Comparison of ENCODE assay signal across 12 mouse cellular contexts in genomic region chr4:126332358-126332757, GRCm38 (mm10). TPM values are rescaled to one million over a fixed set of nuclear protein-coding genes. Genes with fewer than 3 reads are reported as not detected.
DNase-seq lines count a peak whose midpoint lies in the region; ATAC-seq and TF ChIP-seq lines count a peak whose summit lies in the region.
"Had no signal": no experiment of that assay in that cellular context is flagged by ENCODE, and none has a peak within 500 bp of the region (broad histone marks: within the 10 kb centered on the region; RNA-seq: fewer than 3 reads in every experiment).

No protein-coding gene starts in this region.

- no peak overlapping the region for H3K4me3 ChIP-seq in hindbrain, postnatal 0 days (ENCODE audit: low read length)
- H3K4me3 ChIP-seq in hindbrain, embryonic 14.5 days (replicated peaks; ENCODE audit: low read length): no peak overlapping the region
- H3K4me3 ChIP-seq in thymus, adult 2 months (ENCODE audit: control insufficient read depth, insufficient read depth, low read length): no peak overlapping the region
- H3K4me3 ChIP-seq: embryonic facial prominence, embryonic 10.5 days had no signal

- H3K27me3 ChIP-seq in hindbrain, postnatal 0 days (ENCODE audit: insufficient read depth, low read length): no peaks in the 10 kb centered on the region
- H3K27me3 ChIP-seq in hindbrain, embryonic 14.5 days (ENCODE audit: control insufficient read depth, insufficient read depth, low read length): no peaks in the 10 kb centered on the region
- no peaks in the 10 kb centered on the region for H3K27me3 ChIP-seq in thymus, adult 2 months (ENCODE audit: control insufficient read depth, insufficient read depth, low read length)

- WGBS in hindbrain, postnatal 0 days: 52% methylated on average over 3 of the region's 3 CpGs
- 56% methylated on average over 3 of the region's 3 CpGs for WGBS in hindbrain, embryonic 14.5 days
- WGBS in thymus, adult 2 months: 69% methylated on average over 3 of the region's 3 CpGs

- H3K9me3 ChIP-seq in hindbrain, postnatal 0 days (ENCODE audit: low read length): no peaks in the 10 kb centered on the region
- no peaks in the 10 kb centered on the region for H3K9me3 ChIP-seq in hindbrain, embryonic 14.5 days (ENCODE audit: control insufficient read depth, low read length)
- H3K9me3 ChIP-seq: embryonic facial prominence, embryonic 10.5 days had no signal

- TF ChIP-seq CTCF in hindbrain, postnatal 0 days (IDR thresholded peaks at IDR 0.05; ENCODE audit: low read depth): peak; percentile 52
- no peak for TF ChIP-seq CTCF in thymus, adult 2 months (IDR thresholded peaks at IDR 0.05; ENCODE audit: borderline replicate concordance, control insufficient read depth, extremely low read depth, insufficient read depth, low read length, poor library complexity)

- H3K9ac ChIP-seq in hindbrain, postnatal 0 days (replicated peaks; ENCODE audit: low read length): no peak overlapping the region
- no peak overlapping the region for H3K9ac ChIP-seq in hindbrain, embryonic 14.5 days

- H3K36me3 ChIP-seq in hindbrain, postnatal 0 days (ENCODE audit: insufficient read depth, low read length): 0 out of 2 replicates have a peak, but pooled peaks cover 3% of the 10 kb centered on the region
- no peaks in the 10 kb centered on the region; the same call in 1 of the 2 replicates for H3K36me3 ChIP-seq in hindbrain, embryonic 14.5 days (replicated peaks; ENCODE audit: control insufficient read depth, insufficient read depth)
- no peaks in the 10 kb centered on the region for H3K36me3 ChIP-seq in thymus, adult 2 months (ENCODE audit: control insufficient read depth, insufficient read depth, low read length)
- H3K36me3 ChIP-seq: embryonic facial prominence, embryonic 10.5 days had no signal

- no peak for ATAC-seq in hindbrain, postnatal 0 days
- ATAC-seq in hindbrain, embryonic 14.5 days (ENCODE audit: low FRiP score): no peak
- ATAC-seq: activated CD4-positive, CD25-positive, alpha-beta regulatory T cell, adult 4 months had no signal

- H3K4me2 ChIP-seq in hindbrain, postnatal 0 days (ENCODE audit: low read depth, low read length): no peak overlapping the region
- no peak overlapping the region for H3K4me2 ChIP-seq in hindbrain, embryonic 14.5 days (replicated peaks)

- H3K4me1 ChIP-seq in hindbrain, postnatal 0 days (ENCODE audit: insufficient read depth, low read length): no peaks in the 10 kb centered on the region
- no peaks in the 10 kb centered on the region for H3K4me1 ChIP-seq in hindbrain, embryonic 14.5 days (replicated peaks; ENCODE audit: control insufficient read depth, insufficient read depth, low read length)
- H3K4me1 ChIP-seq in thymus, adult 2 months (replicated peaks; ENCODE audit: control insufficient read depth, insufficient read depth, low read length): no peaks in the 10 kb centered on the region
- H3K4me1 ChIP-seq: embryonic facial prominence, embryonic 10.5 days had no signal

- DNase-seq in hindbrain, postnatal 0 days (ENCODE audit: low spot score): no peak
- no peak for DNase-seq in hindbrain, embryonic 14.5 days (ENCODE audit: low spot score)
- peak; percentile 19 for DNase-seq in thymus, adult 2 months
- no peak for DNase-seq in thymus, postnatal 10 days (ENCODE audit: low spot score in 2 of 2)
- DNase-seq in c-Kit-positive CD71-negative TER-119-negative erythroid progenitor cells, embryonic 14.5 days (ENCODE audit: low read depth): peak; percentile 47
- peak; percentile 34 for DNase-seq in thymus, postnatal 25 days
- DNase-seq in spleen, adult 18-20 months: no peak
- no peak for DNase-seq in spleen, adult 12 weeks (ENCODE audit: low spot score)
- DNase-seq: layer of hippocampus, adult 9-11 months had no signal

- TF ChIP-seq POLR2A in thymus, adult 2 months (IDR thresholded peaks at IDR 0.05; ENCODE audit: control insufficient read depth, extremely low read depth, insufficient read depth, low read length, poor library complexity): no peak

- H3K27ac ChIP-seq in hindbrain, postnatal 0 days: no peak overlapping the region
- H3K27ac ChIP-seq in hindbrain, embryonic 14.5 days: no peak overlapping the region
- no peak overlapping the region for H3K27ac ChIP-seq in thymus, adult 2 months (ENCODE audit: control insufficient read depth, insufficient read depth, low read length)
- H3K27ac ChIP-seq: embryonic facial prominence, embryonic 10.5 days; macrophage had no signal

RNA-seq across cellular contexts. Expression of gene Tekt2, which starts 6.9 kb away (rescaled TPM):
- 2.9 and 25.7 TPM in 2 replicates for total RNA-seq in hindbrain, postnatal 0 days (2014; rRNA removed)
- polyA plus RNA-seq in hindbrain, postnatal 0 days (2015; fragmentation: Nextera tagmentation; extraction: Ambion mirVana): 16.3 and 17.3 TPM in 2 replicates
- 7.2 and 8.2 TPM in 2 replicates for polyA plus RNA-seq in hindbrain, embryonic 14.5 days (2014; fragmentation: Nextera tagmentation; extraction: Ambion mirVana)
- 0.83 and 1.4 TPM in 2 replicates for polyA plus RNA-seq in thymus, adult 2 months (2012; rRNA removed)

RNA-seq across cellular contexts. Expression of gene Adprhl2, which starts 10.9 kb away (rescaled TPM):
- 64.0 and 73.9 TPM in 2 replicates for total RNA-seq in hindbrain, postnatal 0 days (2014; rRNA removed)
- polyA plus RNA-seq in hindbrain, postnatal 0 days (2015; fragmentation: Nextera tagmentation; extraction: Ambion mirVana): 73.2 and 73.9 TPM in 2 replicates
- 56.4 and 57.9 TPM in 2 replicates for polyA plus RNA-seq in hindbrain, embryonic 14.5 days (2014; fragmentation: Nextera tagmentation; extraction: Ambion mirVana)
- 66.0 and 67.9 TPM in 2 replicates for polyA plus RNA-seq in thymus, adult 2 months (2012; rRNA removed)

RNA-seq across cellular contexts. Expression of gene Col8a2, which starts 45.8 kb away (rescaled TPM):
- 11.6 and 17.7 TPM in 2 replicates for total RNA-seq in hindbrain, postnatal 0 days (2014; rRNA removed)
- 5.5 and 5.9 TPM in 2 replicates for polyA plus RNA-seq in hindbrain, postnatal 0 days (2015; fragmentation: Nextera tagmentation; extraction: Ambion mirVana)
- polyA plus RNA-seq in hindbrain, embryonic 14.5 days (2014; fragmentation: Nextera tagmentation; extraction: Ambion mirVana): 8.1 and 9.9 TPM in 2 replicates
- polyA plus RNA-seq in thymus, adult 2 months (2012; rRNA removed): 0.28 and 0.35 TPM in 2 replicates
- polyA plus RNA-seq: activated CD4-positive, CD25-positive, alpha-beta regulatory T cell, adult 4 months; macrophage had no signal

Comparison
In these comparisons a context has a peak if more than half of its experiments do, and no peak if none do; other contexts are left out.
1. DNase-seq: peak in thymus, adult 2 months (single experiment), c-Kit-positive CD71-negative TER-119-negative erythroid progenitor cells, embryonic 14.5 days (single experiment) and thymus, postnatal 25 days (single experiment); none in hindbrain, postnatal 0 days (single experiment), hindbrain, embryonic 14.5 days (single experiment), thymus, postnatal 10 days (0 of 2), spleen, adult 18-20 months (0 of 2) and spleen, adult 12 weeks (single experiment).